Mouse (Mus musculus) cerebellum, postnatal 25 days (tissue): ENCODE results near the gene Nsf.
"Not testable (repeated sequence)": the region's sequence is repeated elsewhere in the genome, so short reads cannot be mapped to it uniquely, and the experiment has no call there.

Experiments used
- DNase-seq, 2 experiments: peaks; one replicate each; pipeline ENCODE4 v3.0.0; 2021; ENCODE audit warnings: mixed read lengths in 2 of 2

The Nsf gene

GRCm38 (mm10) chr11:103953896-103954292, at the start of gene Nsf:
TSS of gene Nsf (minus strand) at chr11:103954056.
- peak; percentile 90 to 92 for DNase-seq

GRCm38 (mm10) chr11:104003397-104003796, 49.5 kb upstream of the Nsf start:
- no peak for DNase-seq

GRCm38 (mm10) chr11:104002191-104002590, 48.3 kb upstream of the Nsf start:
- DNase-seq = no peak

GRCm38 (mm10) chr11:104001395-104001955, 47.6 kb upstream of the Nsf start:
- DNase-seq = no peak

- no peak for DNase-seq
Observed at GRCm38 (mm10) chr11:104000667-104001394, 47.0 kb upstream of the Nsf start.

GRCm38 (mm10) chr11:103998737-103999136, 44.9 kb upstream of the Nsf start:
- DNase-seq = peak; percentile 57 to 69

GRCm38 (mm10) chr11:103997385-103997784, 43.5 kb upstream of the Nsf start:
- peak; percentile 86 to 92 for DNase-seq

- no peak for DNase-seq
Observed at GRCm38 (mm10) chr11:103992638-103993037, 38.8 kb upstream of the Nsf start.

- DNase-seq = not testable (repeated sequence)
Observed at GRCm38 (mm10) chr11:103990049-103990557, 36.2 kb upstream of the Nsf start.

GRCm38 (mm10) chr11:103987423-103987822, 33.6 kb upstream of the Nsf start:
- DNase-seq = peak; percentile 85 to 89

- no peak for DNase-seq
Observed at GRCm38 (mm10) chr11:103984067-103984466, 30.2 kb upstream of the Nsf start.

GRCm38 (mm10) chr11:103981826-103982225, 28.0 kb upstream of the Nsf start:
- no peak for DNase-seq

GRCm38 (mm10) chr11:103979381-103979780, 25.5 kb upstream of the Nsf start:
- DNase-seq = no peak

- DNase-seq = no peak
Observed at GRCm38 (mm10) chr11:103970876-103971275, 17.0 kb upstream of the Nsf start.

- DNase-seq = no peak
Observed at GRCm38 (mm10) chr11:103969278-103969677, 15.4 kb upstream of the Nsf start.

GRCm38 (mm10) chr11:103967106-103967735, 13.4 kb upstream of the Nsf start:
- DNase-seq = peak in 1 of 2 experiments; percentile 65

- DNase-seq = no peak
Observed at GRCm38 (mm10) chr11:103956866-103957265, 3.0 kb upstream of the Nsf start.

- DNase-seq = peak; percentile 43 to 63
Observed at GRCm38 (mm10) chr11:103953032-103953895, 592 bp downstream of the Nsf start.

- DNase-seq = no peak
Observed at GRCm38 (mm10) chr11:103952635-103953031, 1.2 kb downstream of the Nsf start.

GRCm38 (mm10) chr11:103951106-103951505, 2.8 kb downstream of the Nsf start:
- DNase-seq = no peak

GRCm38 (mm10) chr11:103948952-103949351, 4.9 kb downstream of the Nsf start:
- no peak for DNase-seq

GRCm38 (mm10) chr11:103942740-103943139, 11.1 kb downstream of the Nsf start:
- no peak for DNase-seq

- no peak for DNase-seq
Observed at GRCm38 (mm10) chr11:103941351-103941750, 12.5 kb downstream of the Nsf start.
